Mouse (Mus musculus) testis, adult 2 months (tissue): ENCODE results near the gene Atp6v1a. TPM values are rescaled to one million over a fixed set of nuclear protein-coding genes. Genes with fewer than 3 reads are reported as not detected.
A peak's percentile ranks its signal among the peaks of the same experiment; 100 is the strongest.

Experiments
- H3K27ac ChIP-seq: fragments of 200-500 bp; 2 replicates; pipeline ENCODE4 v1.5.1; 2012; ENCODE audit warnings: low read depth, low read length; ENCODE audit not compliant: control insufficient read depth, insufficient read depth
- H3K27me3 ChIP-seq: fragments of 200-500 bp; 2 replicates; pipeline ENCODE4 v1.6.1; 2012; ENCODE audit warnings: mild to moderate bottlenecking, low read length, moderate library complexity; ENCODE audit not compliant: control insufficient read depth, insufficient read depth
- H3K36me3 ChIP-seq: fragments of 200-500 bp; 2 replicates; pipeline ENCODE4 v1.6.1; 2012; ENCODE audit warnings: mild to moderate bottlenecking, low read length; ENCODE audit not compliant: control insufficient read depth, insufficient read depth
- H3K4me1 ChIP-seq: fragments of 200-500 bp; 2 replicates; pipeline ENCODE4 v1.6.1; 2012; ENCODE audit warnings: low read length; ENCODE audit not compliant: control insufficient read depth, insufficient read depth
- H3K4me3 ChIP-seq: fragments of 200-500 bp; 2 replicates; pipeline ENCODE4 v1.5.1; 2012; ENCODE audit warnings: low read depth, mild to moderate bottlenecking, low read length, moderate library complexity, mixed read lengths; ENCODE audit not compliant: control insufficient read depth
- CTCF ChIP-seq: fragments of 200-500 bp; IDR thresholded peaks from 2 replicates; pipeline ENCODE4 v1.5.1; 2012; ENCODE audit warnings: low read depth, mild to moderate bottlenecking, inconsistent platforms, low read length, moderate library complexity; ENCODE audit not compliant: control insufficient read depth, insufficient read depth, insufficient replicate concordance
- POLR2A ChIP-seq: fragments of 200-500 bp; IDR thresholded peaks from 2 replicates; pipeline ENCODE4 v1.6.1; 2012; ENCODE audit warnings: low read depth, mild to moderate bottlenecking, inconsistent platforms, low read length, moderate library complexity; ENCODE audit not compliant: control insufficient read depth
- polyA plus RNA-seq: library from polyadenylated mRNA; depleted of rRNA; stranded (reverse); fragments of >200 nt; gene quantifications from 2 replicates; pipeline ENCODE4 v1.2.3, GENCODE M21; 2012

The Atp6v1a gene
- polyA plus RNA-seq, 1 experiment = 38.5 TPM

DNA sequence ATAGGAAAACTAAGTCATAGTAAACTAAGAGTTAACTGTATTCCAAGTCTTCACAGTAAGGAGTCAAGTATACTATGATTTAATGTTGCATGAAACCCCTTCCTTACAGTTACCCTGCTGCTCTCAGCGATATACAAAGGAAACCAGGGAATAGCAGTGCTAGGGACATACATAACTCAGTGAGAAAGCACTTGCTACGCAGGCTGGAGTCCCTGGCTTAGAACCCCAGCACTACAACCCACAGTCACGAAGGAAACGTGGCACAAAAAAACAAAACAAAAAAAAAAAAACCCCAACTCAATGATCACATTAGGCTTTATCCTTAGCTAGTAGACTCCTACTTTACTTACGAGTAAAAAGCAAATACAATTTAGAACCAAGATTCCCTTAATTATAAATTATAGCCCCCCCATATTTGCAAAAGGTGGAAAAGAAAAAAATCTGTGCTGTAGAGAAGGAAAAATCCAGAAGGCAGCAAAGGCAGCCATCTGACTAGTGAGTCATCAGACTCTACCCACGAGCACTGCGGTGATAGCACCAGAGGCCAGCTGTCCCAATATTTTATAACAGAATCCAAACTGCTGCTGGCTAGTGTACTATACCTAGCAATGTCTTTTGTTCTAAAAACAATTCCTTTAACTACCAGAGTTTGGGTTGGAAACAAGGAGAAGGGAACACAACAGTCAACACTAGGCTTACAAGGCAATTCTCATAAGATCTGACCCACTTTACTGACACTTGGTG, 16.4 kb downstream of the Atp6v1a start:
- Histone ChIP-seq H3K4me3 (no peak overlapping the region), H3K4me1 (no peaks in the 10 kb centered on the region), H3K27ac (no peak overlapping the region), H3K36me3 (no peaks in the 10 kb centered on the region), H3K27me3 (no peaks in the 10 kb centered on the region)
- TF ChIP-seq CTCF (no peak), POLR2A (no peak)

DNA sequence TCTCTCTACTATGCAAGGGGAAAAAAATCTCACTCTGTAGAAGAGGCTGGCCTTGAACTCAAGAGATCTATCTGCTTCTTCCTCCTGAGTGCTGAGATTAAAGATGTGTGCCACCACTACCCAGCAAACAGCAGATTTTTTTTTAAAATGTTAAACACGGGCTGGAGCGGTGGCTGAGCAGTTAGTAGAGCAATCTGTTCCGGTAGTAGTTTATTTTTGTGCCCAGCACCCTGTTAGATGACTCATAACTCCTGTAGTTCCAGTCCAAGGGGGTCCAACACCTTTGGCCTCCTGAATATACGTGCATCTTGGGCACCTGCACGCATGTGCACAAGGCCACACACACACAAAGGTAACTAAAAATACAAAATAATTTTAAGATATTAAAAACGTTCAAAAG, 16.9 kb downstream of the Atp6v1a start:
- Histone ChIP-seq H3K27ac (no peak overlapping the region), H3K4me3 (no peak overlapping the region), H3K36me3 (no peaks in the 10 kb centered on the region), H3K4me1 (no peaks in the 10 kb centered on the region), H3K27me3 (no peaks in the 10 kb centered on the region)
- TF ChIP-seq POLR2A = no peak
- no peak for TF ChIP-seq CTCF

DNA sequence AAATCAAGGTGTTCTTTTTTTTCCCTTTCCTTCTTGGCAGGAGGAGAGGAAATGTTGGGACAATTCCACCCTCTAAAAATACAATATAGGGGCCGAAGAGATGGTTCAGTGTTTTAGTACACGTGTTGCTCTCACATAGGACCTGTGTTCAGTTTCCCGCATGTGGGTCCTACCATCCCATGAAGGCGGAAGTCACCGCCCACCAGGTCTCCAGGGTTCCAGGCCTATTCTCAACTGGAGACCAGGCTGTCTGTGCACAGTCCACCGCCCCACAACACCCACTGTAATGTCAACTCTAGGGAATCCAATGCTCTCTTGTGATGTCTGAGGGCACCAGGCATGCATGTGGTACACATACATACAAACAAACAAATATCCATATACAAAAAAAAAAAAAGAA, 17.4 kb downstream of the Atp6v1a start:
- Histone ChIP-seq H3K36me3 (no peaks in the 10 kb centered on the region), H3K27me3 (no peaks in the 10 kb centered on the region), H3K27ac (no peak overlapping the region), H3K4me1 (no peaks in the 10 kb centered on the region), H3K4me3 (no peak overlapping the region)
- TF ChIP-seq CTCF (no peak), POLR2A (no peak)

GRCm38 (mm10) chr16:44119753-44120501, 19.6 kb downstream of the Atp6v1a start:
- H3K36me3 ChIP-seq = no peaks in the 10 kb centered on the region; the same call in 1 of the 2 replicates
- no peaks in the 10 kb centered on the region for H3K4me1 ChIP-seq
- H3K27ac ChIP-seq = no peak overlapping the region
- H3K27me3 ChIP-seq = no peaks in the 10 kb centered on the region
- H3K4me3 ChIP-seq = no peak overlapping the region; the same call in 1 of the 2 replicates
- TF ChIP-seq CTCF = no peak

- no peak overlapping the region for H3K4me3 ChIP-seq
- TF ChIP-seq POLR2A (no peak), CTCF (no peak)
- no peaks in the 10 kb centered on the region for H3K4me1 ChIP-seq
- no peaks in the 10 kb centered on the region for H3K27me3 ChIP-seq
- peaks cover 2% of the 10 kb centered on the region; the same call in 1 of the 2 replicates for H3K36me3 ChIP-seq
- no peak overlapping the region for H3K27ac ChIP-seq
Measured at GRCm38 (mm10) chr16:44109002-44109401, 30.5 kb downstream of the Atp6v1a start.

DNA sequence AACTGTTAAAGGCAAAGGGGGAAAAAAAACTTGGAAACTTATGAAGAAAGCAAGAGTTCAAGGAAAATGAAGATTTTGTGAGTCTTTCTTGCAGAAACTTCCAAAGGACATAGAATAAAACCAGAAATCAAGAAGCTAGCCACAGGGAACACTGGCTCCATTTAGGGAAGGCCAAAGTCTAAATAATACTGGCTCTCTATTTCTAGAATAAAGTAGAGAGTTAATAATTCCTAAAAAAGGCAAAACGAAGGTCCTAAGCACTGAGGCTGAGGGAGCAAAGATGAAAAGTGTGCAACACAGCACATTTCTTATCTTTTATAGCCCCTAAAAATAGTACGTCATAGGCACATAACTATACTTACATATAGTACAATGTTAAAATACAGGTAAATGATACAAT, 34.3 kb downstream of the Atp6v1a start:
- no peaks in the 10 kb centered on the region for H3K4me1 ChIP-seq
- H3K27me3 ChIP-seq = no peaks in the 10 kb centered on the region
- H3K36me3 ChIP-seq = peaks cover 2% of the 10 kb centered on the region; the same call in 1 of the 2 replicates
- no peak overlapping the region for H3K4me3 ChIP-seq
- TF ChIP-seq POLR2A (no peak), CTCF (no peak)
- no peak overlapping the region for H3K27ac ChIP-seq

- peaks cover 3% of the 10 kb centered on the region; the same call in 1 of the 2 replicates for H3K36me3 ChIP-seq
Measured at GRCm38 (mm10) chr16:44103806-44104766, 35.4 kb downstream of the Atp6v1a start.

More at GRCm38 (mm10) chr16:44103806-44104766, 35.4 kb downstream of the Atp6v1a start:
- H3K4me3 ChIP-seq = no peak overlapping the region
- no peak for TF ChIP-seq POLR2A
- TF ChIP-seq CTCF = 0 out of 2 replicates have a peak, but pooled peaks have one; percentile 5
- no peaks in the 10 kb centered on the region for H3K27me3 ChIP-seq
- no peaks in the 10 kb centered on the region for H3K4me1 ChIP-seq
- H3K27ac ChIP-seq = no peak overlapping the region
